Mouse (Mus musculus): ENCODE measurements around the gene Gm20773. TPM values are rescaled to one million over a fixed set of nuclear protein-coding genes. Genes with fewer than 3 reads are reported as not detected.
"Not testable (repeated sequence)": the region's sequence is repeated elsewhere in the genome, so short reads cannot be mapped to it uniquely, and the experiment has no call there.

The Gm20773 gene
- polyA plus RNA-seq (2015; fragmentation: Nextera tagmentation; extraction: Ambion mirVana): not detected in 2 replicates

DNA sequence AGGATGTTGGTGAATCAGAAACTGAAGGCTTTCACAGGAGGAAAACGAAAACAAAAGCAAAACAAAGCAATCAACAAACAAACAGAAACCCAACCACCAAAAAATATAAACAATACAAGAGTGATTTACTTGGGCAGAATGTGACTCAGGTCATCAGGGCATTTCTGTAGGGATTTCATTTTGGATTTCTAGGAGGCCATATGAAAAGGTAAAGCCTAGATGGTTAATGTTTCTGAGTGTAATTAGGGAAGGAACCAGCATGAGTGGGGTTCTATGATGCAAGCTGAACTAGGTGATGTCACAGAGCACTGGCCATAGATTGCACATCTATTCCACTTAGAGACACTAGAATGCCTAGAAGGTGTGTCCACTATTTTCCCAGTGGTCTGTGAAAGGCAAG lies at the start of gene Gm20773:
Gene Gm20773 (plus strand): TSS at position 301 of the 400 bp plus-strand sequence.
- H3K27me3 ChIP-seq (ENCODE audit: control insufficient read depth, insufficient read depth, low read length); H3K9ac ChIP-seq (ENCODE audit: low read length); H3K4me1 ChIP-seq (ENCODE audit: control insufficient read depth, insufficient read depth, low read length); H3K4me2 ChIP-seq (ENCODE audit: low read depth, low read length); H3K4me3 ChIP-seq (replicated peaks; ENCODE audit: low read length); H3K27ac ChIP-seq (ENCODE audit: low read length); ATAC-seq (ENCODE audit: insufficient read depth, low FRiP score); H3K9me3 ChIP-seq (replicated peaks; ENCODE audit: control insufficient read depth, low read length); H3K36me3 ChIP-seq (ENCODE audit: control insufficient read depth, insufficient read depth, low read length): not testable (repeated sequence)
- no CpG with 5 or more reads among the region's 1 CpGs for WGBS

- not testable (repeated sequence) for H3K4me3 ChIP-seq (replicated peaks; ENCODE audit: low read length); H3K4me1 ChIP-seq (ENCODE audit: control insufficient read depth, insufficient read depth, low read length); H3K27me3 ChIP-seq (ENCODE audit: control insufficient read depth, insufficient read depth, low read length); H3K9me3 ChIP-seq (replicated peaks; ENCODE audit: control insufficient read depth, low read length); H3K9ac ChIP-seq (ENCODE audit: low read length); H3K27ac ChIP-seq (ENCODE audit: low read length); H3K36me3 ChIP-seq (ENCODE audit: control insufficient read depth, insufficient read depth, low read length); H3K4me2 ChIP-seq (ENCODE audit: low read depth, low read length); ATAC-seq (ENCODE audit: insufficient read depth, low FRiP score)
- 78% methylated on average over 2 of the region's 3 CpGs for WGBS
Measured at GRCm38 (mm10) chrY:13465479-13465878, 28.3 kb upstream of the Gm20773 start, which contains the start of gene Gm21866. Gene Gm21866 (minus strand): TSS chrY:13465579.

Other genes starting within 250 kb of the Gm20773 start
- not detected in 2 replicates for gene Gm21440, start 241.6 kb upstream of the Gm20773 start, polyA plus RNA-seq (2015; fragmentation: Nextera tagmentation; extraction: Ambion mirVana)
- not detected in 2 replicates for gene Gm21454, start 241.6 kb upstream of the Gm20773 start, polyA plus RNA-seq (2015; fragmentation: Nextera tagmentation; extraction: Ambion mirVana)
- not detected in 2 replicates for gene Gm21725, start 145.0 kb upstream of the Gm20773 start, polyA plus RNA-seq (2015; fragmentation: Nextera tagmentation; extraction: Ambion mirVana)
- not detected in 2 replicates for gene Gm21866, start 28.4 kb upstream of the Gm20773 start, polyA plus RNA-seq (2015; fragmentation: Nextera tagmentation; extraction: Ambion mirVana)